Mouse (Mus musculus): ENCODE results near the gene Ttf2.

GRCm38 (mm10) chr3:100938211-100938610 lies 31.3 kb downstream of the Ttf2 start:
- no peak for TF ChIP-seq CTCF (IDR thresholded peaks at IDR 0.05; ENCODE audit: insufficient read depth, low read depth, low read length)
- no peak for TF ChIP-seq POLR2A (IDR thresholded peaks at IDR 0.05; ENCODE audit: insufficient read depth, low read depth, low read length)

All from olfactory bulb, adult 2 months (tissue).